Mouse (Mus musculus) embryonic facial prominence, embryonic 10.5 days (tissue): ENCODE measurements around the gene Ptprg. TPM values are rescaled to one million over a fixed set of nuclear protein-coding genes. Genes with fewer than 3 reads are reported as not detected.
A peak's percentile ranks its signal among the peaks of the same experiment; 100 is the strongest.

Experiments used
- DNase-seq: peaks from one replicate; pipeline ENCODE4 v3.0.0-alpha.2; 2017; ENCODE audit warnings: low spot score
- H3K27ac ChIP-seq: fragments of 300-500 bp; sonication (generic); replicated peaks from 2 replicates; pipeline ENCODE4 v1.5.1; 2016; ENCODE audit warnings: mild to moderate bottlenecking
- H3K27me3 ChIP-seq: fragments of 300-500 bp; sonication (generic); replicated peaks from 2 replicates; pipeline ENCODE4 v1.6.1; 2016; ENCODE audit warnings: low read depth, mild to moderate bottlenecking; ENCODE audit not compliant: poor library complexity, severe bottlenecking
- H3K36me3 ChIP-seq: fragments of 300-500 bp; sonication (generic); replicated peaks from 2 replicates; pipeline ENCODE4 v1.6.1; 2016; ENCODE audit warnings: mild to moderate bottlenecking, moderate library complexity
- H3K4me1 ChIP-seq: fragments of 300-500 bp; sonication (generic); 2 replicates; pipeline ENCODE4 v1.6.1; 2016
- H3K4me3 ChIP-seq: fragments of 300-500 bp; sonication (generic); 2 replicates; pipeline ENCODE4 v1.5.1; 2016; ENCODE audit warnings: mild to moderate bottlenecking, moderate library complexity
- H3K9me3 ChIP-seq: fragments of 300-500 bp; sonication (generic); 2 replicates; pipeline ENCODE4 v1.6.1; 2016; ENCODE audit warnings: mild to moderate bottlenecking
- WGBS: fragments of 180-500 bp; shearing (Covaris S2); methylation state at CpG from one replicate; pipeline ENCODE4 v1.1.7; 2016; 5-methylcytosine and 5-hydroxymethylcytosine counted together
- polyA plus RNA-seq: library from polyadenylated mRNA; unstranded; fragments of >200 nt; fragmentation: Nextera tagmentation; extraction: Ambion mirVana; gene quantifications from 2 replicates; pipeline ENCODE4 v1.2.1, GENCODE M21; 2016

Gene Ptprg
- polyA plus RNA-seq, 1 experiment from 2014 or later, result 40.7 TPM

DNA sequence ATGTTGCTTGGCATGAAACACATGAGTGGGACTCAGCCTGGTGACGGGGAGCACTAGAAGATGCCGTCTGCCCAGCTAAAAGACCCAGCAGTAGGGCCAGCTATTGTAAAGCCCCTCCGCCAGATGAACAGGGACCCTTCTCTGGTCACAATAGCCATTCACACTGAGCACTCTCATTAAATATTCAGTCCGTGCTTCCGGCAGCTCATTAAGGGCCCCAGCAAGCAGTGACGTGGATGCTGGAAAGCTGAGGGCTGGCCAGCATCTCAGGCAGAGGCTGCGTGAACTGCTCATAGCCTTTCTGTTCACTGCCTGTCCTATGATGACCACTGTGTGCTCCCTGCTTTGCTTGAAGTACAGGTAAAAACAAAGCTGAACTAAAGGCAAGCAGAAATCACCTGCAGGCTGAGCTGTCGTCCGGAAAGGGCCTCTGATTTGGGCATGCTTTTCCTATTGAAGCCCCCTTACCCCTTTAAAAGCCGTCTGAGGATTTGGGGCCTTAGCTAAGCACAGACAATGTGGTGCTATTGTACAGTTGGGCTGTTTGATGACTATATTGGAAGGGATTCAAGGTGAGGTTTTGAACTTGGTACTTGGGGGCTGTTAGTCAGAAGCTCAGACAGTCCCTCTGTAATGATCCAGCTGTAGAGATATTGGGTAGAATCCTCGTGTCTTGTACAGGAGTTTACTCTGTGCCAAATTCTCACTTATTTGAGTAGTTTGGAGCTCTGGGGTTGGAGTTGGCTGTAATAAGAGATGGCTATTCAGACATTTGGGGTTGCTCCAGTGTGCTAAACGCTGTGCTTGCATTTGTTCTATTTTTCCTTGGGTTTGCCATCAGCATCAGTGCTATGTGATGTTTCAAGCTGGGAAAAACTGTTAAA is 636.6 kb downstream of the Ptprg start:
- Histone ChIP-seq H3K36me3 (no peaks in the 10 kb centered on the region), H3K4me1 (peaks cover 29% of the 10 kb centered on the region), H3K4me3 (peak overlapping the region; percentile 6; the same call in 1 of the 2 replicates), H3K27ac (peak overlapping the region; percentile 57), H3K9me3 (no peaks in the 10 kb centered on the region), H3K27me3 (no peaks in the 10 kb centered on the region)
- 42% methylated on average over 12 of the region's 12 CpGs for WGBS
- peak; percentile 47 for DNase-seq

DNA sequence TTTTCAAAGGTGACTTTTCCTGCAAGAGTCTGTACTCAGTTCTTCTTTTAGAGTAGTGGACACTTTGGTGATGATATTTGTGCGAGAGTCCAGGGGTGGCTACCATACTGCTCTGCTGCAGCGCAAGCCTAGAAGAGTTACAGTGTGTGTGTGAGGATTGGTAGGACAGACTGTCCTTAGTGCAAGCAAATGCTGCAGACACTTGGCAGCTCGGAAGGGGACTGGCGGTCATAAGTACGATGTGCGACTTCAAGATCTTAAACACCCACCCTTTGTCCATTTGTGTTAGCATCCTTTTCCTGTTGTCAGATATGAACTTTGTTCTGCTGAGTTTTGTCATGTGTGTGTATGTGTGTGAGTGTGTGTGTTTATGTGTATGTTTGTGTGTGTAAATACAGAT is 637.7 kb downstream of the Ptprg start:
- Histone ChIP-seq H3K4me1 (peaks cover 29% of the 10 kb centered on the region), H3K4me3 (no peak overlapping the region), H3K27ac (no peak overlapping the region), H3K9me3 (no peaks in the 10 kb centered on the region), H3K27me3 (no peaks in the 10 kb centered on the region), H3K36me3 (no peaks in the 10 kb centered on the region)
- WGBS, result 91% methylated on average over 6 of the region's 6 CpGs
- DNase-seq, result no peak

DNA sequence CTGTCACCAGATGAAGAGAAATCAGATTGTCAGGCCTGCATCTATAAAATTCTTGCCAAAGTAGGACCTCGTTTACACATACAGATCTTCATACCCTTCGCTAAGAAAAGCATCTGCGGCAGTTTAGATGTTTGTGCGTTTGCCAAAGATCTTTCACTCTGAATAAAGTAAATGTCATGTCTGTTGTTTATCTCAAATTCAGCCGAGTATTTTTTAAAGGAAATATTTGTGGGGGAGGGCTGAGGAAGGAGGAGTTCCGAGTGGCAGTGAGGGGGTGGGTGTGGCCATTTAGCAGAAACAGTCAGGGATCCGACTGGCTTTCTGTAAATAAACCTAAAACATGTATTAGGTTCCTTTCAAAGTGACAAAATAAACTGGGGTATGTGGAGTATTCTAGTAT is 645.4 kb downstream of the Ptprg start:
- 78% methylated on average over 7 of the region's 7 CpGs for WGBS
- Histone ChIP-seq H3K4me1 (no peaks in the 10 kb centered on the region), H3K27me3 (no peaks in the 10 kb centered on the region), H3K9me3 (no peaks in the 10 kb centered on the region), H3K4me3 (no peak overlapping the region), H3K36me3 (no peaks in the 10 kb centered on the region), H3K27ac (no peak overlapping the region)
- no peak for DNase-seq

DNA sequence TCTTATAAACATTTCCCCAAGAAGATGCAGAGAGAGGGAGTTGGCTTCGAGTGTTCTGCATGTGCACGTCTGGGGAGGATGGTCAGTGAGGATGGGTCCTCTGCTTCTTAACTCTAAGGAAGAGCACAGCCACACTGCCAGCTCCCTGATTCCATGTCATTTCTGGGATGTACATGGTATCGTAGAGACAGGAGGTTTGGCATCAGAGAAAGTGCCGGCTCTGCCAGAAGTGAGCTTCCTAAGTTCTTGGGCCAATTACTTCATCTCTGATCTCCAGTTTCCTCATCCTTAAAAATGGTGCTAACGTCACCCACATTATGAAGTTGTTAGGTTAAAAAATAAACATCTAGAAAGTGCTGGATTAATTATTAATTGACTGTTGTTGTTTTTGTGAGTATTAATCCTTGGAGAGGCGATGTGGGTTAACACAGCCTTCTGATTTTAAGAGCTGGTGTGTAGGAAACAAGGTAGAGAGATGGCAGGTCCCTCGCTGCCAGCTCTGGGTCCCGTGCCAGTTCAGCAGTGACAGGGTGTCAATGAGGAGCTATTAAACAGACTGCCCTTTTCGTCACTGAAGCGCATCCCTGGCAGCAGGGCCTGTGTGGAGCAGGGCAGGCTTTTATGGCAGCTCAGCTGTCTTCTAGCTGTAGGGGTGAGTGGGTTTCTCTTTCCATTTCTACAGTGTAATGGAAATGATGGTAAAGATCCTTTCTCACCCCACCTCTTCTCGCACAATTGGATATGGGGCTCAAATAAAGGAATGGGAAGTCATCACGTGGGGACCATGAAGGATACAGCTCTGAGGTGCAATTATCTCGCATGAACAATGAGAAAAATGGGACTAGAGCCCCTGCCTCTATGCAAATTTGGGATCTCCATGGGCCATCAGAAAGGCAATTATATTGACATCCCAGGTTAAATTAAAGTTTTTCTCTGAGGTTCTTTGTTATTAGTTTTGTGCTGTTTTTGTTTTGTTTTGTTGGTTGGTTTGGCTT is 646.9 kb downstream of the Ptprg start:
- Histone ChIP-seq H3K36me3 (no peaks in the 10 kb centered on the region), H3K9me3 (no peaks in the 10 kb centered on the region), H3K27ac (no peak overlapping the region), H3K27me3 (no peaks in the 10 kb centered on the region), H3K4me3 (no peak overlapping the region), H3K4me1 (no peaks in the 10 kb centered on the region)
- WGBS, result 86% methylated on average over 13 of the region's 13 CpGs
- no peak for DNase-seq

DNA sequence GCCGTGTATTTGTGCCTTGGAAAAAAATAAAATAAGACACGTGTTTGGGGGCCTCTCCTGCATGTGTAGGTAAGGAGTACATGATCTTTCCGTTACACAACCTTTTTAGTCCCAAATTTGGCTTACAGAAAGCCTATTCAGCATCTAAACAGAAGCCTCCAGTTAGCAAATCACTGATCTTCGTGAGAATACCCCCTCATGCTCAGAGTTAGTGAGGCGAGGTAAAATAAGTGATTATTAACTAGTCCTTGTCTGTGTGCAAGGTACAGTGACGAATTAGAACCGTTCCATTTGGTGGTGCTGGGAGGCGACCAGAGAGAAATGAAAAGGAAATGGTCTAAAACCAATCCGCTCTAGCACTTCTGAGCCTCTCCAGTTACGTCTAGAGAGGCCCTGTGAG is 648.9 kb downstream of the Ptprg start:
- H3K9me3 ChIP-seq, result no peaks in the 10 kb centered on the region
- H3K27me3 ChIP-seq, result no peaks in the 10 kb centered on the region
- no peaks in the 10 kb centered on the region for H3K4me1 ChIP-seq
- H3K36me3 ChIP-seq, result no peaks in the 10 kb centered on the region
- no peak for DNase-seq
- WGBS, result 79% methylated on average over 10 of the region's 10 CpGs
- H3K4me3 ChIP-seq, result no peak overlapping the region
- no peak overlapping the region for H3K27ac ChIP-seq

DNA sequence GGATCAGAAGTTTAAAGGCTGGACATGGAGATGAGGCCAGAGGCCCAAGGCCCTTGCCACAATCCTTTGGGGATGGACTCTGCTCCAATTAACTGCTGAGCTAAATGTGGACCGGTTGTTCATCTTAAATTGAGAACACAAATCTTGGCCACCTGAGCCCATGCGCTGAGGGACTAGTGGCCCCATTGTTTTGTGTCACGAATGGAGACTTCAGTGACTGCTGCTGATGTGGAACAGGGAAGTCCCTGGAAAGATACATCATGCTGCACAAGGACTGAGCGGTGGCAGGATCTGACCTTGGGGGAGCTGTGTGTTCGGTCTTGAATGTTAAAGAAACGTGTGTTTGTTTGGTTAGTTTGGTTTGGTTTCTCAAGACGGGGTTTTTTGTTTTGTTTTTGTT is 649.7 kb downstream of the Ptprg start:
- 84% methylated on average over 7 of the region's 7 CpGs for WGBS
- no peak overlapping the region for H3K27ac ChIP-seq
- no peak for DNase-seq

DNA sequence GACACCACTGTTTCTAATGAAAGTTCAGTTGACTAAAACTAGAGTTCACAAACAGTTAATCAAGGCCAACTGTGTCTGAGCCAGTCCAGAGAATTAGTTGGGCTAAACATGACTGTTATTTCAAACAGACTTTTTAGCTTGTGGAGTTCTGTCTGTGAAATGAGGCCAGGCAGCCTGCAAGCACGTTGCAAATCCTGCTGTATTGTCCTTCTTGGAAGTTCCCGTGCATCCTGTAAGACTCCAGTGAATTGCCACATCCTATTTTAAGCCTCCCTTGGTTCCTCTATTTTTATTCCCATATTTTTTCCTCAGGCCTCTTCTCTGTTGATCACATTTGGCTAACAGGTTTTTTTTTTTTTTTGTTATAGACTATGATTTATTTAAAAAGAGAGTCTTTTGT is 652.8 kb downstream of the Ptprg start:
- peaks cover 8% of the 10 kb centered on the region; the same call in 1 of the 2 replicates for H3K36me3 ChIP-seq
- H3K9me3 ChIP-seq, result no peaks in the 10 kb centered on the region
- no peak overlapping the region for H3K27ac ChIP-seq
- H3K27me3 ChIP-seq, result no peaks in the 10 kb centered on the region
- no peak overlapping the region for H3K4me3 ChIP-seq
- WGBS, result 83% methylated on average over 2 of the region's 2 CpGs
- H3K4me1 ChIP-seq, result no peaks in the 10 kb centered on the region
- DNase-seq, result no peak

More for the DNA sequence above, 649.7 kb downstream of the Ptprg start:
- H3K27me3 ChIP-seq, result no peaks in the 10 kb centered on the region
- H3K9me3 ChIP-seq, result no peaks in the 10 kb centered on the region
- peaks cover 2% of the 10 kb centered on the region; the same call in 1 of the 2 replicates for H3K36me3 ChIP-seq
- no peak overlapping the region for H3K4me3 ChIP-seq
- H3K4me1 ChIP-seq, result no peaks in the 10 kb centered on the region

DNA sequence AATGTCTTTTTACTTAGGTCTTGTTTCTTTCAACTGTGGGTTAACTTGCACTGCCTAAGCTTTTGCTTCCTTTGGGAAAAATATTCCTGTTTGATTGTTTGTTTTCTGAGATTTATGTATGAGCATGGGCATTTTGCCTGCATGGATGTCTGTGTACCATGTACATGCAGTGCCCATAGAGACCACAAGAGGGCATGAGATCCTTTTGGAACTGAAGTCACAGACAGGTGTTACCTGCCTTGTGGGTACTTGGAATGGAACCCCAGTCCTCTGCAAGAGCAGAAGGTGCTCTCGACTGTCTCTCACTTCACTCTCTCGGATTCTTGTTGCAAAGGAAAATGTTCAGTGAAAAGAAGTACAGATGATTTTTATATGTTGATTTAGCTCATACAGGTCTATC is 655.2 kb downstream of the Ptprg start:
- Histone ChIP-seq H3K27me3 (no peaks in the 10 kb centered on the region), H3K9me3 (no peaks in the 10 kb centered on the region), H3K36me3 (peaks cover 17% of the 10 kb centered on the region), H3K27ac (no peak overlapping the region), H3K4me1 (no peaks in the 10 kb centered on the region), H3K4me3 (no peak overlapping the region)
- WGBS, result 96% methylated on average over 2 of the region's 2 CpGs
- DNase-seq, result peak; percentile 25

DNA sequence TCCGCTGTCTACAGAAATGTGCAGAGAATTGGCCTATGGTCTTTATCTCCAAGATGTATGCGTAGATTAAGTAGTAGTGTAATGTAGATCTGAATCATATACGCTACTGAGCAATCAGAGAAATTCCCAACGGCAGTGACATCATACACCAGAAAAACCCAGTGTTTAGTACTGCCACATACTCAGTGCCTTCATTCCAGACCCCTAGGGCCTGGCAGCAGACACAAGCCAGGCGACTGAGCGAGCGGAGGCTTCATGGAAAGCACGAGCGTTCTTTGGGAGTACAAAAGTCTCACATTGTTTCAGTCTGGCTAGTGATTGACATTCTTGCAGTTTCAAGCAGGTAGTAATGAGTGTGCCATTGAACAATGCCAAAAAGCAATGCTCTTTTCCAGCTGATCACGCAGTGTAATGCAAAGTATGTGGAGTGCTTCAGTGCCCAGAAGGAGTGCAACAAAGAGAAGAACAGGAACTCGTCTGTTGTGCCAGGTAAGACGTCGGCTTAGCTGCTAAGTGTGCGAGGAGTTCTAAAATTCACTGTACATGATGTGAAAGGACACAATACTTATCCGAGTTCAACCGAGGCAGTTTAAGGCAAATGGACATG is 665.3 kb downstream of the Ptprg start:
- Histone ChIP-seq H3K27me3 (no peaks in the 10 kb centered on the region), H3K4me3 (no peak overlapping the region), H3K27ac (no peak overlapping the region), H3K9me3 (no peaks in the 10 kb centered on the region), H3K4me1 (no peaks in the 10 kb centered on the region), H3K36me3 (peaks cover 20% of the 10 kb centered on the region; the same call in 1 of the 2 replicates)
- 89% methylated on average over 16 of the region's 16 CpGs for WGBS
- no peak for DNase-seq

DNA sequence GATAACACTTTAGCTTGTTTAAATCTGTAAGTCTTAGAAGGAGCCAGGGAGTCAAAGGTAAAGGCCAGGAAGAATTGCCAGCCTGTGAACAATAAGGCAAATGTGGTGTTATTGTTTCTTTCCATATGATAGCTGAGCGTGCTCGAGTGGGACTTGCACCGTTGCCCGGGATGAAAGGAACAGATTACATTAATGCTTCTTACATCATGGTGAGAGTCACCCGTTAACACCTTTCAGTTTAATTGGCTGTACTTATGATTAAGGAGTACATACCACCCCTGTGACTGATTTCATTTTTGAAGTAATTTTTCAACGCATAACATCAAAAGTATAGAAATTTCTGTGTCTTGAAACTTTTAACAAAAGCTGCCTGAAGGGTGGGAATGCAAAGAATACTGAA is 666.5 kb downstream of the Ptprg start:
- Histone ChIP-seq H3K9me3 (no peaks in the 10 kb centered on the region), H3K27me3 (no peaks in the 10 kb centered on the region), H3K4me1 (no peaks in the 10 kb centered on the region), H3K36me3 (peaks cover 20% of the 10 kb centered on the region; the same call in 1 of the 2 replicates), H3K4me3 (no peak overlapping the region), H3K27ac (no peak overlapping the region)
- DNase-seq, result no peak
- 83% methylated on average over 6 of the region's 6 CpGs for WGBS

DNA sequence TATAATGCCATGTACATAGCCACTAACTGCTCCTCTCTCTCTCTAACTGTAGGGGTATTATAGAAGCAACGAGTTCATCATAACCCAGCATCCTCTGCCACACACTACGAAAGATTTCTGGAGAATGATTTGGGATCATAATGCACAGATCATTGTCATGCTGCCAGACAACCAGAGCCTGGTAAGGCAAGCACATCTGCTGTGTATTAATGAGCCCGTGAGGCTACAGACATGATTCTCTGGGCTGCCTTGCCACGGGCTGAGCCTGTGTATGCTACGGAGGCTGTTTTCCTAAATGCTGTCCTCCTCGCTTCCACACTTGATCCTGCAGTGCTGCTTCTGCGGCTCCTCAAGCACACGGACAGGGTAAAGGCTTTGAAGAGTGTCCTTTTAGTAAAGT is 667.2 kb downstream of the Ptprg start:
- no peak for DNase-seq
- 83% methylated on average over 8 of the region's 8 CpGs for WGBS
- Histone ChIP-seq H3K36me3 (peaks cover 22% of the 10 kb centered on the region; the same call in 1 of the 2 replicates), H3K4me3 (no peak overlapping the region), H3K27me3 (no peaks in the 10 kb centered on the region), H3K27ac (no peak overlapping the region), H3K9me3 (no peaks in the 10 kb centered on the region), H3K4me1 (no peaks in the 10 kb centered on the region)

DNA sequence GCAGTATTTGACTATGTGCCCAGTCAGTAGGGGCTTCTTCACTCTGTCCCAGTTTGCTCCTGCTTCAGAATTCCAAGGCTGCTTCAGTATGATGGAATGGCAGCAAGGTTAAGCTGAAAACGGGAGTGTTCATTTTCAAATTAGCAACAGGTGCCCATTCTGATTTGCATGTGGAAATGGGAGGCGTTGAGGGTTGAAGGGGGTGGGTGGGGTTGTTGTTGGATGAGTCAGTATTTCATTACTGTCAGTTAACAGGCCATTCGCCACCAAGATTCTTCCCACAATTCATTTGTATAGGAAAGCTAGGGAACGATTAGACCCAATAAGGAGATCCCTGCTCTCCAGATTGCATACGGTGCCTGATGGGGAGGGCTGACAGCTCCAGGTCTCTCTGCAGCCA is 668.2 kb downstream of the Ptprg start:
- no peaks in the 10 kb centered on the region for H3K27me3 ChIP-seq
- DNase-seq, result no peak
- H3K9me3 ChIP-seq, result no peaks in the 10 kb centered on the region
- 79% methylated on average over 5 of the region's 5 CpGs for WGBS
- H3K27ac ChIP-seq, result no peak overlapping the region
- H3K4me1 ChIP-seq, result no peaks in the 10 kb centered on the region
- H3K36me3 ChIP-seq, result peaks cover 25% of the 10 kb centered on the region
- no peak overlapping the region for H3K4me3 ChIP-seq
